Mouse (Mus musculus) liver, embryonic 14.5 days (tissue): ENCODE results near the gene Kif5c.

Source experiments
- CTCF ChIP-seq: IDR thresholded peaks from 2 replicates; pipeline ENCODE4 v1.5.1; 2016; ENCODE audit warnings: antibody characterized with exemption, low read depth, control low read depth
- EP300 ChIP-seq: IDR thresholded peaks from 2 replicates; pipeline ENCODE4 v1.6.1; 2016; ENCODE audit warnings: antibody characterized with exemption, low read depth

- TF ChIP-seq CTCF (no peak), EP300 (no peak)
These were observed 1.6 kb downstream of the Kif5c start for GRCm38 (mm10) chr2:49620626-49621117.
